Mouse (Mus musculus) limb, embryonic 15.5 days (tissue): Measurements from ENCODE around the gene Dnal1. TPM values are rescaled to one million over a fixed set of nuclear protein-coding genes. Genes with fewer than 3 reads are reported as not detected.

Experiments
- ATAC-seq: fragments of 200-750 bp; cut with Nextera tagmentation; 2 replicates; pipeline ENCODE4 v1.8.0; 2017; ENCODE audit warnings: low read depth, moderate TSS enrichment; ENCODE audit not compliant: insufficient number of reproducible peaks, low FRiP score, low TSS enrichment
- H3K27ac ChIP-seq: fragments of 300-500 bp; sonication (generic); 2 replicates; pipeline ENCODE4 v1.5.1; 2015; ENCODE audit warnings: moderate library complexity, mild to moderate bottlenecking, inconsistent platforms
- H3K27me3 ChIP-seq: fragments of 300-500 bp; sonication (generic); 2 replicates; pipeline ENCODE4 v1.6.1; 2015; ENCODE audit warnings: inconsistent platforms
- H3K36me3 ChIP-seq: fragments of 300-500 bp; sonication (generic); 2 replicates; pipeline ENCODE4 v1.6.1; 2015; ENCODE audit warnings: inconsistent platforms
- H3K4me1 ChIP-seq: fragments of 300-500 bp; sonication (generic); 2 replicates; pipeline ENCODE4 v1.6.1; 2015; ENCODE audit warnings: inconsistent platforms
- H3K4me2 ChIP-seq: fragments of 300-500 bp; sonication (generic); 2 replicates; pipeline ENCODE4 v1.6.1; 2015; ENCODE audit warnings: mild to moderate bottlenecking, inconsistent platforms
- H3K4me3 ChIP-seq: fragments of 300-500 bp; sonication (generic); 2 replicates; pipeline ENCODE4 v1.5.1; 2015; ENCODE audit warnings: mild to moderate bottlenecking, inconsistent platforms
- H3K9ac ChIP-seq: fragments of 300-500 bp; sonication (generic); 2 replicates; pipeline ENCODE4 v1.6.1; 2015; ENCODE audit warnings: inconsistent platforms
- H3K9me3 ChIP-seq: fragments of 300-500 bp; sonication (generic); 2 replicates; pipeline ENCODE4 v1.6.1; 2016; ENCODE audit warnings: inconsistent platforms
- WGBS: fragments of 180-500 bp; shearing (Covaris S2); methylation state at CpG from one replicate; pipeline ENCODE4 v1.1.7; 2015; 5-methylcytosine and 5-hydroxymethylcytosine counted together
- polyA plus RNA-seq: library from polyadenylated mRNA; unstranded; fragments of >200 nt; fragmentation: Nextera tagmentation; extraction: Ambion mirVana; gene quantifications from 2 replicates; pipeline ENCODE4 v1.2.1, GENCODE M21; 2015

Gene Dnal1
- polyA plus RNA-seq, 1 experiment from 2014 or later = 5.9 TPM

GRCm38 (mm10) chr12:84191190-84191589, 77.0 kb downstream of the Dnal1 start:
- Histone ChIP-seq H3K27me3 (no peaks in the 10 kb centered on the region), H3K4me1 (peaks cover 89% of the 10 kb centered on the region), H3K36me3 (no peaks in the 10 kb centered on the region), H3K4me3 (no peak overlapping the region), H3K27ac (no peak overlapping the region), H3K9ac (no peak overlapping the region), H3K9me3 (no peaks in the 10 kb centered on the region), H3K4me2 (peak overlapping the region; percentile 13)
- 52% methylated on average over 7 of the region's 7 CpGs for whole genome bisulfite sequencing
- ATAC-seq = no peak

DNA sequence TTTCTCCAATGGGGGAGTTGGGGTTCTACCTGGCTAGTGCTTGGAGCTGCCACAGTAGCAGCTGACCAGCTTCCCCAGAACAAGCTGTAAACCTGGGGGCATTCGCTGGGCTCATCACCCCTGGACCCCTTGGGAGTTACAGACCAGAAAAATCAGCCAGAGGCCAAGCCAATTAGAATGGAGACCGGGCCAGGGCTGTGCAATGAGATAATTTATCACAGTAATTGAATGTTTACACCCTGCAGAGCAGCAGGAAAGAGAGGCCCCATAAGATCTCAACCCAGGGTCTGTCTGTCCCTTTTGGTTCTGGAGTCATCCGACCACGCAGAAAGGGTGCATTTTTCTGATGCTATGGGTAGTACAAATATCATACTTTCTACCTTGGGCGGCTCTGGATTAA, 77.6 kb downstream of the Dnal1 start:
- no peak for ATAC-seq
- H3K9ac ChIP-seq = no peak overlapping the region
- WGBS = 31% methylated on average over 5 of the region's 5 CpGs

GRCm38 (mm10) chr12:84192280-84192679, 78.1 kb downstream of the Dnal1 start:
- ATAC-seq = no peak
- H3K4me2 ChIP-seq = peak overlapping the region; percentile 90
- peak overlapping the region; percentile 75 for H3K4me3 ChIP-seq
- H3K9me3 ChIP-seq = no peaks in the 10 kb centered on the region
- H3K9ac ChIP-seq = peak overlapping the region; percentile 84
- no peaks in the 10 kb centered on the region for H3K36me3 ChIP-seq
- 3% methylated on average over 13 of the region's 13 CpGs for WGBS
- no peaks in the 10 kb centered on the region for H3K27me3 ChIP-seq
- peak overlapping the region; percentile 98 for H3K27ac ChIP-seq
- H3K4me1 ChIP-seq = peaks cover 82% of the 10 kb centered on the region

More for the DNA sequence above, 77.6 kb downstream of the Dnal1 start:
- Histone ChIP-seq H3K9me3 (no peaks in the 10 kb centered on the region), H3K4me3 (peak overlapping the region; percentile 75), H3K36me3 (no peaks in the 10 kb centered on the region), H3K27ac (no peak overlapping the region), H3K4me2 (peak overlapping the region; percentile 90), H3K27me3 (no peaks in the 10 kb centered on the region), H3K4me1 (peaks cover 86% of the 10 kb centered on the region)

DNA sequence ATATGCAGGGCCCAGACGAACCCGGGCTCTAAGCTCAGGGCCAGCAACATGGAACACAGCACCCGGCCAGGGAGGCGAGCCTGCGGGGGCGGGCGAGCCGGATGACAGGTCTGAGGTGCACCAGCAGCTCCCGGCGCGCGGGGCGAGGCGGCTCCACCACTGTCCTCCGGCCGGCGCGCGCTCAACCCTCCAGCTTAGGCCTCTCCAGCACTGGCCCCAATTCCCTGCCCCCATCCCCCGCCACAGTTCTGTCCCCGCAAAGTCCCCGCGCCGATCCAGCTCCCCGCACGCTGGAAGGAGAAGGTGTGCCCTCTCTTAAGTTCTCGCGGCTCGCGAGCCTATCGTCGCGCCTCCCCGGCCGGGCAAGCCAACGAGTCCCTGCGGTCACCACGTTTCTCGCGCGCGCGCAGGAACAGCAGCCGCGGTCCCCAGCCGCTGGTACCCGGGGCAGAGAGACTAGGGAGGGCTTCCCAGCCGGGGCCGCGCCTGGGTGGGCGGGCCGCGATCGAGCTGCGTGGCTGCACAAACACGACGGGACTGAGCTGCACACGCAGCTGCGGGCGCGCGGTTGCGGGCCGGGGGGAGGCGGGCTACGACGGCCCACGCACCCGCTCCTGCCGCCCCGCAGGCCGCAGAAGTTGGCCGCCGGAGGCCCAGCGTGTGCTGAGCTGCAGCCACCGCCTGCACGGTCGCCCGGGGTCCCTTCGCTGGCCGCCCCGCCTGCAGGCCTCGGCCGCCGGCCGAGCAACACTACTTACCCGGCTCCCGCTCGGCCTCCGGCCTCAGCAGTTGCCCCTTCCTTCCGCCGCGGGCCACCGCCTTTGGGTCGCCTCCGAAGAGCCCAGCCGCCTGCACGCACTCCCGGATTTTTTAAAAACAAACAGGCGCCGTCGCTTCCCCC, 78.8 kb downstream of the Dnal1 start:
- Histone ChIP-seq H3K27ac (peak overlapping the region; percentile 98), H3K4me1 (peaks cover 80% of the 10 kb centered on the region), H3K9me3 (no peaks in the 10 kb centered on the region), H3K36me3 (no peaks in the 10 kb centered on the region), H3K4me3 (peak overlapping the region; percentile 75), H3K9ac (peak overlapping the region; percentile 84), H3K4me2 (peak overlapping the region; percentile 90), H3K27me3 (no peaks in the 10 kb centered on the region)
- ATAC-seq = no peak
- WGBS = under 1% methylated on average over 95 of the region's 102 CpGs

- WGBS = under 1% methylated on average over 49 of the region's 49 CpGs
- Histone ChIP-seq H3K9ac (peak overlapping the region; percentile 84), H3K9me3 (no peaks in the 10 kb centered on the region), H3K4me3 (peak overlapping the region; percentile 75), H3K27me3 (no peaks in the 10 kb centered on the region), H3K4me2 (peak overlapping the region; percentile 90), H3K36me3 (no peaks in the 10 kb centered on the region), H3K4me1 (peaks cover 79% of the 10 kb centered on the region), H3K27ac (peak overlapping the region; percentile 98)
- ATAC-seq = peak; percentile 86
These were observed 79.7 kb downstream of the Dnal1 start for GRCm38 (mm10) chr12:84193642-84194399.

DNA sequence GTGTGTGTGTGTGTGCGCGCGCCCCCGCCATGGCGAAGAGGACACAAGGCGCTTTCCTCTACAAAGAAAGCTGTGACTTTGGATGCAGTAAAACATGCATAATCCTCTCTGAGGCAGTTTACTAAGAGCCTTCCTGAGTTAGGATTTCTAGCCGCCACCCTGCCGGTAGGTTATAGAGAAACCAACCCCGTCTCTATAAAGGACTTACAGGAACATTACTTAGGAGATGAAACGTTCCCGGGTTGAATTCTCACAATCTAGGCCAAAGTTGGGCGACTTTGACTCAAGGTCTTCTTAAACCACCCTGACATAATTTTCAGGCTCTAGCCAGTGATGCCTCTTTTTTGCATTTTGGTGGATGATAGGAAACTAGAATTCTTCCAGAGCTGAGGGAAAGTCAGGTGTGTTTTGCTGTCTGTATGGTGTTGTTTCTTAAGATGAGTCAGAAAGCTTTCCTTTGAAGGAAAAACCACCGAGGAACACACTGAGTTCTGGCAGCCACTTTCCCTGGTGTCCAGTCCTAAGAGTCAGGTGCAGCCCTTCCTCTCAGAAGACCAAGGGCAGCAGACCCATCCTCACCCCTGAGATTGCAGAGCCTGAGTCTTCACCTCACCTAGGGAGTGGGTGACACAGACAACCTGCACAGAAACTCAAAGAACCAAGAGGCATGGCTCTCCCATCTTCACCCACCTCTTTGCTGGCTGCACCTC, 80.4 kb downstream of the Dnal1 start:
- H3K9ac ChIP-seq = no peak overlapping the region
- 4% methylated on average over 13 of the region's 13 CpGs for WGBS
- H3K27me3 ChIP-seq = no peaks in the 10 kb centered on the region
- ATAC-seq = no peak
- H3K36me3 ChIP-seq = no peaks in the 10 kb centered on the region
- H3K9me3 ChIP-seq = no peaks in the 10 kb centered on the region
- peak overlapping the region; percentile 90 for H3K4me2 ChIP-seq
- peaks cover 75% of the 10 kb centered on the region for H3K4me1 ChIP-seq
- H3K27ac ChIP-seq = peak overlapping the region; percentile 98
- H3K4me3 ChIP-seq = peak overlapping the region; percentile 75

- Histone ChIP-seq H3K4me2 (no peak overlapping the region), H3K4me3 (no peak overlapping the region), H3K27me3 (no peaks in the 10 kb centered on the region), H3K36me3 (no peaks in the 10 kb centered on the region), H3K9me3 (no peaks in the 10 kb centered on the region), H3K27ac (no peak overlapping the region), H3K9ac (no peak overlapping the region), H3K4me1 (peaks cover 69% of the 10 kb centered on the region)
- no peak for ATAC-seq
- WGBS = 35% methylated on average over 6 of the region's 6 CpGs
These were observed 81.0 kb downstream of the Dnal1 start for GRCm38 (mm10) chr12:84195195-84195594.

Other genes with a start within 250 kb of the Dnal1 start
- gene Numb, start 192.4 kb upstream of the Dnal1 start, polyA plus RNA-seq = 36.6 and 37.5 TPM in 2 replicates
- gene Riox1, start 163.8 kb upstream of the Dnal1 start, polyA plus RNA-seq = 9.0 and 11.2 TPM in 2 replicates
- not detected in 2 replicates for gene Heatr4, start 129.5 kb upstream of the Dnal1 start, polyA plus RNA-seq
- 26.1 and 26.5 TPM in 2 replicates for gene Acot2, start 126.5 kb upstream of the Dnal1 start, polyA plus RNA-seq
- gene Acot1, start 104.9 kb upstream of the Dnal1 start, polyA plus RNA-seq = 58.3 and 59.5 TPM in 2 replicates
- 0.17 and 0.37 TPM in 2 replicates for gene Acot4, start 76.0 kb upstream of the Dnal1 start, polyA plus RNA-seq
- not detected in 2 replicates for gene Gm49366, start 75.4 kb upstream of the Dnal1 start, polyA plus RNA-seq
- gene Acot3, start 62.2 kb upstream of the Dnal1 start, polyA plus RNA-seq = not detected in 2 replicates
- not detected in 2 replicates for gene Acot5, start 45.0 kb upstream of the Dnal1 start, polyA plus RNA-seq
- gene Acot6, start 13.7 kb upstream of the Dnal1 start, polyA plus RNA-seq = 1.0 and 1.7 TPM in 2 replicates
- gene Pnma1, start 34.1 kb downstream of the Dnal1 start, polyA plus RNA-seq = 0.78 and 0.93 TPM in 2 replicates
- gene Elmsan1, start 104.5 kb downstream of the Dnal1 start, polyA plus RNA-seq = 13.2 and 13.8 TPM in 2 replicates
- 15.9 and 22.6 TPM in 2 replicates for gene Ptgr2, start 170.9 kb downstream of the Dnal1 start, polyA plus RNA-seq
- gene Zfp410, start 202.5 kb downstream of the Dnal1 start, polyA plus RNA-seq = 79.8 and 90.6 TPM in 2 replicates
- gene Coq6, start 247.3 kb downstream of the Dnal1 start, polyA plus RNA-seq = 41.5 and 42.2 TPM in 2 replicates
- gene Fam161b, start 247.5 kb downstream of the Dnal1 start, polyA plus RNA-seq = 2.7 and 3.2 TPM in 2 replicates